Mouse (Mus musculus) adrenal gland, postnatal 14 days (tissue): ENCODE results near the gene Wdfy4. TPM values are rescaled to one million over a fixed set of nuclear protein-coding genes. Genes with fewer than 3 reads are reported as not detected.

Experiments
- DNase-seq: peaks from one replicate; pipeline ENCODE4 v3.0.0; 2021; ENCODE audit warnings: mixed read lengths
- total RNA-seq: library from RNA; stranded (reverse); gene quantifications from 2 replicates; pipeline ENCODE4 v1.2.3, GENCODE M21; 2021

Gene Wdfy4
- total RNA-seq, 1 experiment from 2014 or later: 2.6 TPM

- no peak for DNase-seq
Observed at GRCm38 (mm10) chr14:33078596-33078995, 106.7 kb downstream of the Wdfy4 start.

GRCm38 (mm10) chr14:33078110-33078509 is 107.2 kb downstream of the Wdfy4 start:
- no peak for DNase-seq

- DNase-seq: no peak
Observed at GRCm38 (mm10) chr14:33073355-33073754, 112.0 kb downstream of the Wdfy4 start.

- no peak for DNase-seq
Observed at GRCm38 (mm10) chr14:33072351-33072750, 113.0 kb downstream of the Wdfy4 start.

GRCm38 (mm10) chr14:33067676-33068075 is 117.6 kb downstream of the Wdfy4 start:
- DNase-seq: no peak

- no peak for DNase-seq
Observed at GRCm38 (mm10) chr14:33062996-33063395, 122.3 kb downstream of the Wdfy4 start.

GRCm38 (mm10) chr14:33058881-33059660 is 126.2 kb downstream of the Wdfy4 start:
- no peak for DNase-seq

GRCm38 (mm10) chr14:33053441-33053840 is 131.9 kb downstream of the Wdfy4 start:
- no peak for DNase-seq

GRCm38 (mm10) chr14:33045217-33045616 is 140.1 kb downstream of the Wdfy4 start:
- DNase-seq: no peak

GRCm38 (mm10) chr14:33036811-33037210 is 148.5 kb downstream of the Wdfy4 start:
- DNase-seq: no peak

- no peak for DNase-seq
Observed at GRCm38 (mm10) chr14:33035386-33035785, 149.9 kb downstream of the Wdfy4 start.

GRCm38 (mm10) chr14:33033424-33033823 is 151.9 kb downstream of the Wdfy4 start:
- peak; percentile 56 for DNase-seq

GRCm38 (mm10) chr14:33030849-33031248 is 154.5 kb downstream of the Wdfy4 start:
- no peak for DNase-seq

- no peak for DNase-seq
Observed at GRCm38 (mm10) chr14:33019606-33020005, 165.7 kb downstream of the Wdfy4 start.

GRCm38 (mm10) chr14:33019050-33019449 is 166.3 kb downstream of the Wdfy4 start:
- no peak for DNase-seq

GRCm38 (mm10) chr14:33007638-33008037 is 177.7 kb downstream of the Wdfy4 start:
- DNase-seq: no peak

- DNase-seq: no peak
Observed at GRCm38 (mm10) chr14:33005114-33005513, 180.2 kb downstream of the Wdfy4 start.

- DNase-seq: no peak
Observed at GRCm38 (mm10) chr14:33000112-33000979, 185.0 kb downstream of the Wdfy4 start.

- no peak for DNase-seq
Observed at GRCm38 (mm10) chr14:32999511-32999910, 185.8 kb downstream of the Wdfy4 start.

- peak; percentile 48 for DNase-seq
Observed at GRCm38 (mm10) chr14:32994954-32995636, 190.2 kb downstream of the Wdfy4 start.

GRCm38 (mm10) chr14:32991082-32991481 is 194.2 kb downstream of the Wdfy4 start, which contains the start of gene Lrrc18:
Gene Lrrc18 (plus strand): TSS chr14:32991382.
- DNase-seq: no peak

GRCm38 (mm10) chr14:32986659-32987058 is 198.6 kb downstream of the Wdfy4 start:
- no peak for DNase-seq
